Mouse (Mus musculus) cerebellum, adult 2 months (tissue): ENCODE measurements at regions not wholly inside any gene's neighbourhood (a gene's known extent, or its start where the extent isn't known, plus 50 kb on each side); places are given as distances from the start of the nearest gene placed in this dataset.

ENCODE experiments used
- CTCF ChIP-seq: fragments of 200-500 bp; IDR thresholded peaks from 2 replicates; pipeline ENCODE4 v1.5.1; 2011; ENCODE audit warnings: low read depth, mild to moderate bottlenecking, control low read depth, low read length, moderate library complexity, borderline replicate concordance; ENCODE audit not compliant: insufficient read depth
- POLR2A ChIP-seq: fragments of 200-500 bp; IDR thresholded peaks from 2 replicates; pipeline ENCODE4 v1.6.1; 2011; ENCODE audit warnings: low read length, control low read depth, borderline replicate concordance; ENCODE audit not compliant: insufficient read depth

- TF ChIP-seq CTCF: no peak
- TF ChIP-seq POLR2A: no peak
Measured at GRCm38 (mm10) chr15:74369461-74369860, 266.7 kb downstream of the Mroh4 start.
